Mouse (Mus musculus): ENCODE results near the gene Lsm5. TPM values are rescaled to one million over a fixed set of nuclear protein-coding genes. Genes with fewer than 3 reads are reported as not detected.

The Lsm5 gene
- polyA plus RNA-seq (2015; fragmentation: Nextera tagmentation; extraction: Ambion mirVana): 62.0 and 69.5 TPM in 2 replicates

DNA sequence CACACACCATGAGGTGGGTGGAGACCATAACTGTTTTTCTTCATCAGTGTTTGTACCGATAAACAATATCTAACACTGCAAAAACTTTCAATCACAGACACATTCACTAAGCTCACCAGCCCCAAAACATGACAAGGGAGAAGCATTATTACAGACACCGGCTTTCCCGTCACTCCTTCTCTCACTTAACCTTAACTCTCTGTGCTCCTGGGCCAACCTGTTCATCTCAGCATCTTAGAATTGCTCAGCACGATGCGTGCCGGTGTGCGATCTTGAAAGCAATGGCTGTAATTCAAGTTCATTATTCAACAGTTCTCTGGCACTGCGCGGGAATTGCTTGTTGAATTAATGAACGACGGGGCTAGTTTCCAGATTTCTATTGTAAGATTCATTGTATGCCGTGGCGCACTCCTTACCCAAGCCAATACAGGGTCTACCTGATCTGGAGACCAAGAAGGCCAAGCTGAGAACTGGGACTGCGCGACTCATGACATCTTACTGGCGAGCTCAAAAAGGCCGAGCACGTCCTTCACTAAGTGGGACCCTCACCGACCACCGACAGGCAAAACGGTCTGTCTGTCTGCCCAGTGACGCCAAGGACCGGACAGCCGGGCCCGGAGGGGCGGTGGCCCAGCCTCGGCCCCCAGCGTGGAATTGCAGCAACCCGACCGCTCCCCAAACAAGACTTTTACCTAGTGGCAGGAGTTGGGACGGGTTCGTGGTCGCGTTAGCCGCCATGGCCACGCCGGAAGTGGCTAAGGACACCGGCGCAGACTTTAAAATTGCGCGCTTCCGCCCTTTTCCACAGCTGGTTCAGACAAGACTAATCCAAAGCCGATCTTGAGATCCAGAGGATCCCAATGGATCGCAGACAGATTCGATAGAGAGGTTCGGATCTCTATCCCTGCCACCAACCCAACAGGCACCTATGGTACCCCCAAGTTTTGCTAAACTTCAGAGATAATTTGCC is at the start of gene Lsm5:
TSS of gene Lsm5 (minus strand) at position 780 of the 970 bp plus-strand sequence.
- Histone ChIP-seq H3K36me3 (ENCODE audit: control insufficient read depth, insufficient read depth, low read length) (peaks cover 5% of the 10 kb centered on the region), H3K4me2 (ENCODE audit: low read length) (peak within 1 kb of the TSS; percentile 93), H3K27me3 (replicated peaks; ENCODE audit: control insufficient read depth, insufficient read depth, low read length) (no peaks in the 10 kb centered on the region), H3K4me3 (ENCODE audit: low read length) (peak within 1 kb of the TSS; percentile 74), H3K9ac (ENCODE audit: low read depth, low read length) (peak within 1 kb of the TSS; percentile 68), H3K4me1 (ENCODE audit: control insufficient read depth, insufficient read depth, low read depth, low read length) (peaks cover 6% of the 10 kb centered on the region), H3K9me3 (ENCODE audit: control insufficient read depth, low read length) (no peaks in the 10 kb centered on the region; the same call in 1 of the 2 replicates), H3K27ac (ENCODE audit: low read depth, low read length) (peak within 1 kb of the TSS; percentile 61; the same call in 1 of the 2 replicates)
- under 1% methylated on average over 45 of the region's 46 CpGs for WGBS
- ATAC-seq: peak; percentile 95

DNA sequence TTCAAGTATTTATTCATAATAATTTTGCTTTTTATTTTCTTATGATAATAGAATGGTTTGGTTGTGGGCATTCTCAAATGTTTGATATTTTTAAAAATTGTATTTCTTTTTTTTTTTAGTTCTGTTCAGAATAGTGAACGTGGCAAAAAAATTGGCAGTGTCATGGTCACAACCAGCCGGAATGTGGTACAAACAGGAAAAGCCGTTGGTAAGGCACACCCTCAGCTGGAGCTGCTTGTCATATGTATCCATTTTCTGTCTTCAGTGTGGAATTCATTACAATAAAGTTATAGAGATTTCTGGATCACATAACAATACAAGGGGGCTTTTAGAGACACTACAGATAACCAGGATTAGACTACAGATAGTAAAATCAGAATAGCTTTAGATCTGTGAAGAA is 49.2 kb upstream of the Lsm5 start:
- ATAC-seq: no peak
- no peaks in the 10 kb centered on the region for H3K4me1 ChIP-seq (ENCODE audit: control insufficient read depth, insufficient read depth, low read depth, low read length)
- H3K9ac ChIP-seq (ENCODE audit: low read depth, low read length): no peak overlapping the region
- no peak overlapping the region for H3K27ac ChIP-seq (ENCODE audit: low read depth, low read length)
- no peak overlapping the region for H3K4me2 ChIP-seq (ENCODE audit: low read length)
- H3K27me3 ChIP-seq (replicated peaks; ENCODE audit: control insufficient read depth, insufficient read depth, low read length): no peaks in the 10 kb centered on the region
- H3K36me3 ChIP-seq (ENCODE audit: control insufficient read depth, insufficient read depth, low read length): peaks cover 21% of the 10 kb centered on the region
- H3K9me3 ChIP-seq (ENCODE audit: control insufficient read depth, low read length): no peaks in the 10 kb centered on the region
- 91% methylated on average over 3 of the region's 3 CpGs for WGBS
- H3K4me3 ChIP-seq (ENCODE audit: low read length): no peak overlapping the region

DNA sequence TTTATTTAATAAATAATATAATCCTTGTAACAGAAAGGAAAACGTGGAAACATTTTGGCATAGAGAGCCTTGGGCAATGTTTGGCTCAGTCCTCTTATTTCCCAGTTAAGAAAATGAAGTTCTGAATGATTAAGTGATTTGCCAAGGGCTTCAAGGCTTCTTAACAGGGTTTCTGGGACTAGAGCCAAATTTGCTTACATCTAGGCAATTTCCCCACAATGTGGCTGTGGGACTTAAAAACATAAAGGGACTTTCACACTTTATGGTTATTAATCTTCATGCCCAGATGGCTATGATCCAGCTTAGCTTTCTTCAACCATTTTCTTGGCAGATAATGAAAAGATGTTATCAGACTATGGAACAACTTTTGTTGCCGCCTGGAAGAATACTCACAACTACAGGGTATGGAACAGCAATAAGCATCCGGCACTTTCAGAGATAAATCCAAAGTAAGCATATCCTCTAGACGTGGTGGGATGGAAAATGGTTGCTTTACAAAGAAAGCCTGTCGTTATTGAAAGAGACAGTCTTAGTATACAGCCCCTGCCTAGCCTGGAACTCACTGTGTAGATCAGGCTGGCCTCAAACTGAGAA is 41.5 kb upstream of the Lsm5 start:
- WGBS: 48% methylated on average over 5 of the region's 5 CpGs
- H3K36me3 ChIP-seq (ENCODE audit: control insufficient read depth, insufficient read depth, low read length): peaks cover 4% of the 10 kb centered on the region
- H3K4me1 ChIP-seq (ENCODE audit: control insufficient read depth, insufficient read depth, low read depth, low read length): no peaks in the 10 kb centered on the region
- no peak overlapping the region for H3K4me3 ChIP-seq (ENCODE audit: low read length)
- H3K9me3 ChIP-seq (ENCODE audit: control insufficient read depth, low read length): no peaks in the 10 kb centered on the region
- H3K27me3 ChIP-seq (replicated peaks; ENCODE audit: control insufficient read depth, insufficient read depth, low read length): no peaks in the 10 kb centered on the region
- no peak overlapping the region for H3K4me2 ChIP-seq (ENCODE audit: low read length)
- ATAC-seq: peak; percentile 71; the same call in 1 of the 2 replicates
- H3K9ac ChIP-seq (ENCODE audit: low read depth, low read length): no peak overlapping the region
- H3K27ac ChIP-seq (ENCODE audit: low read depth, low read length): 0 out of 2 replicates have a peak overlapping the region, but pooled peaks have one; percentile 36

DNA sequence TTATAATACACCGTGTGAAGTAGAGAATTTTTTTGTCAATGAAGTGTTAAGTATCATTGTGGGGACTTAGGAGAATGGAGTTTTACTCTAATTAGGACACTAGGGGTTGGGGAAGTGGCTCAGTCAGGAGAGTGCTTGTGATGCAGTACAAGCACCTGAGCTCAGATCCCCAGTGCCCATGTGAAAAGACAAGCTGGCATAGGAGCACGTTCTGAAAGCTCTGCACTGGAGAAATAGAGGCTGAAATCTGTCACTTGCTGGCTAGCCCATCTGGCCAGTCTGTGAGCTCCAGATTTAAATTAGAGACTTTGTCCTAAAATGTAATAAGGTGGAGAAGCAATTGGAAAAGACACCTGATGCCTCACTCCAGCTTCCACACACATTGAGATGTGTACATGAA is 28.0 kb upstream of the Lsm5 start:
- Histone ChIP-seq H3K27ac (ENCODE audit: low read depth, low read length) (no peak overlapping the region), H3K36me3 (ENCODE audit: control insufficient read depth, insufficient read depth, low read length) (peaks cover 39% of the 10 kb centered on the region), H3K4me2 (ENCODE audit: low read length) (no peak overlapping the region), H3K9me3 (ENCODE audit: control insufficient read depth, low read length) (no peaks in the 10 kb centered on the region), H3K4me3 (ENCODE audit: low read length) (no peak overlapping the region), H3K9ac (ENCODE audit: low read depth, low read length) (no peak overlapping the region), H3K4me1 (ENCODE audit: control insufficient read depth, insufficient read depth, low read depth, low read length) (no peaks in the 10 kb centered on the region), H3K27me3 (replicated peaks; ENCODE audit: control insufficient read depth, insufficient read depth, low read length) (no peaks in the 10 kb centered on the region)
- no peak for ATAC-seq
- 64% methylated on average over 2 of the region's 2 CpGs for WGBS

- no peaks in the 10 kb centered on the region for H3K9me3 ChIP-seq (ENCODE audit: control insufficient read depth, low read length)
- WGBS: 57% methylated on average over 3 of the region's 3 CpGs
- no peak overlapping the region for H3K27ac ChIP-seq (ENCODE audit: low read depth, low read length)
- peaks cover 12% of the 10 kb centered on the region for H3K4me1 ChIP-seq (ENCODE audit: control insufficient read depth, insufficient read depth, low read depth, low read length)
- no peak overlapping the region for H3K4me3 ChIP-seq (ENCODE audit: low read length)
- H3K4me2 ChIP-seq (ENCODE audit: low read length): no peak overlapping the region
- peaks cover 7% of the 10 kb centered on the region for H3K36me3 ChIP-seq (ENCODE audit: control insufficient read depth, insufficient read depth, low read length)
- H3K27me3 ChIP-seq (replicated peaks; ENCODE audit: control insufficient read depth, insufficient read depth, low read length): no peaks in the 10 kb centered on the region
- peak; percentile 43; the same call in 1 of the 2 replicates for ATAC-seq
- H3K9ac ChIP-seq (ENCODE audit: low read depth, low read length): no peak overlapping the region
Measured at GRCm38 (mm10) chr6:56720877-56721276, 16.4 kb upstream of the Lsm5 start.

DNA sequence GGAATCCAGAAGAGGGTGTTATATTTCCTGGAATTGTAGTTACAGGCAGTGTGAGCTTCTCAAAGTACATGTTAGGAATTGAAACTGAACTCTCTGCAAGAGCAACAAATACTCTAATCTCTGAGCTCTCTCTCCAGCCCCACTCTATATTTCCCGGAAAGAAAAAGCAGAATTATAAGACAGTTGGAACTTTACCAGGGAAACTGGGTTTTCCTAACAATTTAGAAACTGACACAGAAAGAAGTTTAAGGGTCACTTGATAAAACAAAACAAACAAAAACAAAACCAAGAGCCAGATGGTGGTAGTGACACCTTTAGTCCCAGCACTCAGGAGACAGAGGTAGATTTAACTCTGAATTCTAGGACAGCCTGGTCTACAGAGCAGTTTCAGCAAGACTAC is 14.6 kb upstream of the Lsm5 start:
- WGBS: 98% methylated on average over 1 of the region's 1 CpGs
- H3K9me3 ChIP-seq (ENCODE audit: control insufficient read depth, low read length): no peaks in the 10 kb centered on the region
- H3K36me3 ChIP-seq (ENCODE audit: control insufficient read depth, insufficient read depth, low read length): peaks cover 3% of the 10 kb centered on the region; the same call in 1 of the 2 replicates
- peaks cover 12% of the 10 kb centered on the region for H3K4me1 ChIP-seq (ENCODE audit: control insufficient read depth, insufficient read depth, low read depth, low read length)
- no peak overlapping the region for H3K9ac ChIP-seq (ENCODE audit: low read depth, low read length)
- no peak overlapping the region for H3K27ac ChIP-seq (ENCODE audit: low read depth, low read length)
- no peak overlapping the region for H3K4me3 ChIP-seq (ENCODE audit: low read length)
- no peak for ATAC-seq
- no peak overlapping the region for H3K4me2 ChIP-seq (ENCODE audit: low read length)
- no peaks in the 10 kb centered on the region for H3K27me3 ChIP-seq (replicated peaks; ENCODE audit: control insufficient read depth, insufficient read depth, low read length)

DNA sequence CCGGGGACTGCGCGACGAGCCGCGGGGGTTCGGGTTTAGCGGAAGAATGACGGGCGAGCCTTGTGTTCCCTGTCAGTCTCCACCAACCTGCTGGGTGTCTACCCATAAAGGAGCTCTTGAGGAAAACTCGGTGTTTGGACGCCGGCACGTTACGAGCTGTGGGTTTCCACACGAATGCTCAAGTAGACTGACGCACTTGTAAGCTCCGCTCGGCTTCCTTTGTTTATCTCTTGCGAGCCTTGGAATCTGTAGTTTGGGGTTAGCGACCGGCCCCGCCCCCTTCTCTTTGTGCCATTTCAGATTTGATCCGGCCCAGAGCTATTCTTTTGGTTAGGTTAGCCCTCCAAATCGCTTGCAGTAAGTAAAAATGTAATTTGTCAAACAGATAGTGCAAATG is 10.8 kb upstream of the Lsm5 start:
- Histone ChIP-seq H3K9ac (ENCODE audit: low read depth, low read length) (peak overlapping the region; percentile 78), H3K27me3 (replicated peaks; ENCODE audit: control insufficient read depth, insufficient read depth, low read length) (no peaks in the 10 kb centered on the region), H3K27ac (ENCODE audit: low read depth, low read length) (peak overlapping the region; percentile 97), H3K4me2 (ENCODE audit: low read length) (peak overlapping the region; percentile 73), H3K36me3 (ENCODE audit: control insufficient read depth, insufficient read depth, low read length) (no peaks in the 10 kb centered on the region), H3K4me1 (ENCODE audit: control insufficient read depth, insufficient read depth, low read depth, low read length) (peaks cover 8% of the 10 kb centered on the region), H3K9me3 (ENCODE audit: control insufficient read depth, low read length) (no peaks in the 10 kb centered on the region), H3K4me3 (ENCODE audit: low read length) (peak overlapping the region; percentile 91)
- no peak for ATAC-seq
- under 1% methylated on average over 25 of the region's 25 CpGs for WGBS

- WGBS: 2% methylated on average over 64 of the region's 64 CpGs
- H3K9me3 ChIP-seq (ENCODE audit: control insufficient read depth, low read length): no peaks in the 10 kb centered on the region
- ATAC-seq: peak; percentile 97
- peak within 1 kb of the TSS; percentile 91 for H3K4me3 ChIP-seq (ENCODE audit: low read length)
- H3K4me2 ChIP-seq (ENCODE audit: low read length): peak within 1 kb of the TSS; percentile 73
- H3K36me3 ChIP-seq (ENCODE audit: control insufficient read depth, insufficient read depth, low read length): no peaks in the 10 kb centered on the region
- peaks cover 8% of the 10 kb centered on the region for H3K4me1 ChIP-seq (ENCODE audit: control insufficient read depth, insufficient read depth, low read depth, low read length)
- no peaks in the 10 kb centered on the region for H3K27me3 ChIP-seq (replicated peaks; ENCODE audit: control insufficient read depth, insufficient read depth, low read length)
- H3K27ac ChIP-seq (ENCODE audit: low read depth, low read length): peak within 1 kb of the TSS; percentile 97
- H3K9ac ChIP-seq (ENCODE audit: low read depth, low read length): peak within 1 kb of the TSS; percentile 78
Measured at GRCm38 (mm10) chr6:56714574-56715269, 10.2 kb upstream of the Lsm5 start, which contains the start of gene Avl9. TSS of gene Avl9 (plus strand) at chr6:56714899.

Measured in hindbrain, embryonic 16.5 days (tissue).